Comparison of ENCODE assay signal across 20 mouse cellular contexts in the genomic region with DNA sequence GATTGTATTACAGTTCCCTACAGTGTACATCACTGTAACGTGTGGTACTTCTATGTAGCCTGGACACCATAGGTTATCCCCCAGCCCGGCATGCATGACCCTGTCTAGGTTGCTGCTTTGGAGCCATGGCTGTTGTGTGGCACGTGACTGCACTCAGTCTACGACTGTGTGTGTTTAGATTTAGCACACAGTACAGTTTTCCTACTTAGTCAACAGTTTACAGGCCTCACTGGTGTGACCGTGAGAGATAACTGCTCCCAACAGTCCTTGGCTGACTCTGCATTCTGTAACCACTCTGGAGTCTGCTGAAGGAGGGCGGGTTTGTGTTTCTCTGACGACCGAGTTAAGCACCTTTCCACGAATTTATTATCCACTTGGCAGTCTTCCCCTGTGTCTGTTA.
A peak's percentile ranks its signal among the peaks of the same experiment; 100 is the strongest.
DNase-seq lines count a peak whose midpoint lies in the region; ATAC-seq and TF ChIP-seq lines count a peak whose summit lies in the region.
"Had no signal": no experiment of that assay in that cellular context is flagged by ENCODE, and none has a peak within 500 bp of the region (broad histone marks: within the 10 kb centered on the region; RNA-seq: fewer than 3 reads in every experiment).

No protein-coding gene starts in this region.

- H3K9ac ChIP-seq in hindbrain, postnatal 0 days (replicated peaks; ENCODE audit: low read length): no peak overlapping the region
- H3K9ac ChIP-seq in hindbrain, embryonic 11.5 days (ENCODE audit: low read depth, low read length): no peak overlapping the region
- no peak overlapping the region for H3K9ac ChIP-seq in midbrain, embryonic 14.5 days (replicated peaks; ENCODE audit: low read length)
- H3K9ac ChIP-seq in embryonic facial prominence, embryonic 15.5 days: no peak overlapping the region
- H3K9ac ChIP-seq in neural tube, embryonic 15.5 days (replicated peaks): no peak overlapping the region
- H3K9ac ChIP-seq: embryonic facial prominence, embryonic 12.5 days; heart, embryonic 15.5 days; hindbrain, embryonic 13.5 days; neural tube, embryonic 12.5 days had no signal

- H3K9me3 ChIP-seq in hindbrain, postnatal 0 days (ENCODE audit: low read length): no peaks in the 10 kb centered on the region
- no peaks in the 10 kb centered on the region for H3K9me3 ChIP-seq in hindbrain, embryonic 11.5 days (ENCODE audit: control insufficient read depth, low read length)
- H3K9me3 ChIP-seq in midbrain, embryonic 10.5 days (replicated peaks): no peaks in the 10 kb centered on the region
- H3K9me3 ChIP-seq in midbrain, embryonic 14.5 days (ENCODE audit: control insufficient read depth, low read length): no peaks in the 10 kb centered on the region
- no peaks in the 10 kb centered on the region for H3K9me3 ChIP-seq in embryonic facial prominence, embryonic 15.5 days (replicated peaks)
- no peaks in the 10 kb centered on the region for H3K9me3 ChIP-seq in neural tube, embryonic 15.5 days (replicated peaks)
- H3K9me3 ChIP-seq: embryonic facial prominence, embryonic 12.5 days; heart, embryonic 15.5 days; hindbrain, embryonic 13.5 days; neural tube, embryonic 12.5 days had no signal

- no peak for TF ChIP-seq CTCF in hindbrain, postnatal 0 days (IDR thresholded peaks at IDR 0.05; ENCODE audit: low read depth)

- H3K27me3 ChIP-seq in hindbrain, postnatal 0 days (ENCODE audit: insufficient read depth, low read length): no peaks in the 10 kb centered on the region
- H3K27me3 ChIP-seq in hindbrain, embryonic 11.5 days (ENCODE audit: control insufficient read depth, insufficient read depth, low read length): no peaks in the 10 kb centered on the region
- H3K27me3 ChIP-seq in midbrain, embryonic 10.5 days (ENCODE audit: low read depth, poor library complexity, severe bottlenecking): no peaks in the 10 kb centered on the region
- H3K27me3 ChIP-seq in midbrain, embryonic 14.5 days (ENCODE audit: control insufficient read depth, insufficient read depth, low read length): no peaks in the 10 kb centered on the region
- H3K27me3 ChIP-seq in embryonic facial prominence, embryonic 15.5 days: no peaks in the 10 kb centered on the region
- H3K27me3 ChIP-seq in neural tube, embryonic 15.5 days (replicated peaks): no peaks in the 10 kb centered on the region
- H3K27me3 ChIP-seq: embryonic facial prominence, embryonic 12.5 days; heart, embryonic 15.5 days; hindbrain, embryonic 13.5 days; neural tube, embryonic 12.5 days had no signal

- 0 out of 2 replicates have a peak, but pooled peaks have one; percentile 24 for ATAC-seq in hindbrain, postnatal 0 days
- ATAC-seq in hindbrain, embryonic 11.5 days (ENCODE audit: low FRiP score): no peak
- ATAC-seq in midbrain, embryonic 14.5 days (ENCODE audit: low FRiP score, low TSS enrichment): no peak
- no peak for ATAC-seq in embryonic facial prominence, embryonic 15.5 days (ENCODE audit: insufficient number of reproducible peaks, low FRiP score, low TSS enrichment, low read depth)
- peak; percentile 61; the same call in 1 of the 2 replicates for ATAC-seq in neural tube, embryonic 15.5 days (ENCODE audit: low FRiP score)
- ATAC-seq: activated CD4-positive, CD25-positive, alpha-beta regulatory T cell, adult 4 months; Patski had no signal

- no peak overlapping the region for H3K27ac ChIP-seq in hindbrain, postnatal 0 days
- no peak overlapping the region for H3K27ac ChIP-seq in hindbrain, embryonic 11.5 days (ENCODE audit: low read depth, low read length)
- peak overlapping the region; percentile 10; the same call in 1 of the 2 replicates for H3K27ac ChIP-seq in midbrain, embryonic 10.5 days (replicated peaks)
- no peak overlapping the region for H3K27ac ChIP-seq in midbrain, embryonic 14.5 days (replicated peaks; ENCODE audit: low read depth, low read length)
- H3K27ac ChIP-seq in embryonic facial prominence, embryonic 15.5 days (replicated peaks): peak overlapping the region; percentile 61; the same call in 1 of the 2 replicates
- no peak overlapping the region for H3K27ac ChIP-seq in neural tube, embryonic 15.5 days (replicated peaks)
- H3K27ac ChIP-seq: heart, adult 2 months; heart, embryonic 15.5 days; hindbrain, embryonic 13.5 days; layer of hippocampus, adult 2 months; neural tube, embryonic 12.5 days had no signal

- peaks cover 8% of the 10 kb centered on the region; the same call in 1 of the 2 replicates for H3K4me1 ChIP-seq in hindbrain, postnatal 0 days (ENCODE audit: insufficient read depth, low read length)
- H3K4me1 ChIP-seq in hindbrain, embryonic 11.5 days (replicated peaks; ENCODE audit: control insufficient read depth, insufficient read depth, low read length): no peaks in the 10 kb centered on the region; the same call in 1 of the 2 replicates
- peaks cover 25% of the 10 kb centered on the region for H3K4me1 ChIP-seq in midbrain, embryonic 10.5 days
- H3K4me1 ChIP-seq in midbrain, embryonic 14.5 days (ENCODE audit: control insufficient read depth, insufficient read depth, low read length): peaks cover 10% of the 10 kb centered on the region; the same call in 1 of the 2 replicates
- peaks cover 14% of the 10 kb centered on the region; the same call in 1 of the 2 replicates for H3K4me1 ChIP-seq in embryonic facial prominence, embryonic 15.5 days
- peaks cover 27% of the 10 kb centered on the region for H3K4me1 ChIP-seq in neural tube, embryonic 15.5 days
- H3K4me1 ChIP-seq: heart, embryonic 15.5 days; neural tube, embryonic 12.5 days had no signal

- no peak for DNase-seq in hindbrain, postnatal 0 days (ENCODE audit: low spot score)
- DNase-seq in hindbrain, embryonic 11.5 days (ENCODE audit: low spot score): no peak
- DNase-seq in midbrain, embryonic 10.5 days (ENCODE audit: low spot score): no peak
- DNase-seq in midbrain, embryonic 14.5 days: no peak
- DNase-seq in spleen, postnatal 36 days (ENCODE audit: low spot score in 2 of 2): no peak
- DNase-seq: adrenal gland, postnatal 25 days; B cell, adult 2 months; heart, adult 2 months; lung, adult 18-20 months; right cerebral cortex, postnatal 4 days; thymus, postnatal 36 days had no signal

- no peaks in the 10 kb centered on the region for H3K36me3 ChIP-seq in hindbrain, postnatal 0 days (ENCODE audit: insufficient read depth, low read length)
- no peaks in the 10 kb centered on the region for H3K36me3 ChIP-seq in hindbrain, embryonic 11.5 days (ENCODE audit: control insufficient read depth, insufficient read depth, low read length)
- H3K36me3 ChIP-seq in midbrain, embryonic 10.5 days: no peaks in the 10 kb centered on the region
- H3K36me3 ChIP-seq in midbrain, embryonic 14.5 days (ENCODE audit: control insufficient read depth, insufficient read depth, low read length): no peaks in the 10 kb centered on the region
- no peaks in the 10 kb centered on the region for H3K36me3 ChIP-seq in embryonic facial prominence, embryonic 15.5 days
- H3K36me3 ChIP-seq in neural tube, embryonic 15.5 days: no peaks in the 10 kb centered on the region
- H3K36me3 ChIP-seq: embryonic facial prominence, embryonic 12.5 days; heart, embryonic 15.5 days; hindbrain, embryonic 13.5 days; neural tube, embryonic 12.5 days had no signal

- H3K4me3 ChIP-seq in hindbrain, postnatal 0 days (ENCODE audit: low read length): no peak overlapping the region
- no peak overlapping the region for H3K4me3 ChIP-seq in hindbrain, embryonic 11.5 days (ENCODE audit: low read depth, low read length)
- H3K4me3 ChIP-seq in midbrain, embryonic 10.5 days: no peak overlapping the region
- H3K4me3 ChIP-seq in midbrain, embryonic 14.5 days (replicated peaks; ENCODE audit: low read depth, low read length): no peak overlapping the region
- no peak overlapping the region for H3K4me3 ChIP-seq in embryonic facial prominence, embryonic 15.5 days (replicated peaks)
- no peak overlapping the region for H3K4me3 ChIP-seq in neural tube, embryonic 15.5 days (replicated peaks)
- H3K4me3 ChIP-seq: embryonic facial prominence, embryonic 12.5 days; heart, adult 2 months; heart, embryonic 15.5 days; hindbrain, embryonic 13.5 days; layer of hippocampus, adult 2 months; neural tube, embryonic 12.5 days had no signal

- H3K4me2 ChIP-seq in hindbrain, postnatal 0 days (ENCODE audit: low read depth, low read length): no peak overlapping the region
- no peak overlapping the region for H3K4me2 ChIP-seq in hindbrain, embryonic 11.5 days (replicated peaks; ENCODE audit: low read depth, low read length)
- no peak overlapping the region for H3K4me2 ChIP-seq in midbrain, embryonic 14.5 days (ENCODE audit: low read length)
- no peak overlapping the region for H3K4me2 ChIP-seq in embryonic facial prominence, embryonic 15.5 days (replicated peaks)
- no peak overlapping the region for H3K4me2 ChIP-seq in neural tube, embryonic 15.5 days
- H3K4me2 ChIP-seq: embryonic facial prominence, embryonic 12.5 days; heart, embryonic 15.5 days; hindbrain, embryonic 13.5 days; neural tube, embryonic 12.5 days had no signal

- WGBS in hindbrain, postnatal 0 days: 70% methylated on average over 9 of the region's 9 CpGs
- WGBS in hindbrain, embryonic 11.5 days: 90% methylated on average over 9 of the region's 9 CpGs
- WGBS in midbrain, embryonic 10.5 days: 92% methylated on average over 9 of the region's 9 CpGs
- 78% methylated on average over 9 of the region's 9 CpGs for WGBS in midbrain, embryonic 14.5 days
- WGBS in embryonic facial prominence, embryonic 15.5 days: 60% methylated on average over 9 of the region's 9 CpGs
- 64% methylated on average over 9 of the region's 9 CpGs for WGBS in neural tube, embryonic 15.5 days

Comparison
In these comparisons a context has a peak if more than half of its experiments do, and no peak if none do; other contexts are left out.
1. ATAC-seq: peak in hindbrain, postnatal 0 days (single experiment) and neural tube, embryonic 15.5 days (single experiment); none in hindbrain, embryonic 11.5 days (single experiment), midbrain, embryonic 14.5 days (single experiment) and embryonic facial prominence, embryonic 15.5 days (single experiment).
2. H3K27ac ChIP-seq: peak in midbrain, embryonic 10.5 days (single experiment) and embryonic facial prominence, embryonic 15.5 days (single experiment); none in hindbrain, postnatal 0 days (single experiment), hindbrain, embryonic 11.5 days (single experiment), midbrain, embryonic 14.5 days (single experiment) and neural tube, embryonic 15.5 days (single experiment).